Mouse (Mus musculus) monocyte, adult 2 months (primary cell): Measurements from ENCODE around the gene B9d1.

Experiments used
- DNase-seq, 2 experiments: peaks; one replicate each; pipeline ENCODE4 v3.0.0; 2022; ENCODE audit warnings: low spot score in 2 of 2, low read depth in 1 of 2

Gene B9d1

DNA sequence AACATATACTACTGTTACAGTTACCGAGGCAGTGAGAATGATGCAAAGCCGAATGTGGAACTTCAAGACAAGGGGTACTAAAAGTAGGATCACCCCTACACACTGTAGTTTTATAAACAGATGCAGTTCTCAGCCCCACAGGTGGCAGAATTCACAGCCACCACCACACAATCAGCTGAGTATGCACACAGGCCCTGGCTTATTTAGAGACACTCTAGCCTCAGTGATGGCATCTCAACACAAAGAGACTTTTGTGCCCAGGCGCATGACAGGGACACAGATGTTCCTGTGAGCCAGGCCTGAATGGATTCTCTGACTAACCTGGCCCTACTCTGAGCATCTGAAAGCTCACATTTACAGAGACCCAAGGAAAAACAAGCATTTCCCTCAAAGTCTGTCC is 32.4 kb downstream of the B9d1 start:
- no peak for DNase-seq

- no peak for DNase-seq
These were observed 35.7 kb downstream of the B9d1 start for GRCm38 (mm10) chr11:61540642-61541041.

DNA sequence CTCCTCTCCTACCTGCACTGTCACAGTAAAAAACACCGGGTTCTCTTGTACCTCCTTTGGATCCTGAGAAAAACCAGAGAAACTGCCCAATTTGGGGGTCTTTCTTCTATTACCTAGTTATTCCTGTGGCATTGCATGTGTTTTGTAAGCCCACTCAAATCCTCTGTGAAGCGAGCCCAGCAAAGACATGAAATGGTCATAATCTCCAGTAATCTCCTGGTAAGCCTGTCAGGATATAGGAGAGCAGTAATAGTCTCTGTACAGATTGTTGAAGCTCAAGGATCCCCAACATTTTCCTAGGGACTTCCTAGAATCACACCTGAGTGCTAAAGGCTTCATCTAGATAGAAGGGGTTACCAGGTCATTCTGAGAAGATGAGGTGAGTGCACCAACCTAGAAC is 36.2 kb downstream of the B9d1 start:
- DNase-seq = no peak

- no peak for DNase-seq
These were observed 40.6 kb downstream of the B9d1 start for GRCm38 (mm10) chr11:61545586-61545985.

DNA sequence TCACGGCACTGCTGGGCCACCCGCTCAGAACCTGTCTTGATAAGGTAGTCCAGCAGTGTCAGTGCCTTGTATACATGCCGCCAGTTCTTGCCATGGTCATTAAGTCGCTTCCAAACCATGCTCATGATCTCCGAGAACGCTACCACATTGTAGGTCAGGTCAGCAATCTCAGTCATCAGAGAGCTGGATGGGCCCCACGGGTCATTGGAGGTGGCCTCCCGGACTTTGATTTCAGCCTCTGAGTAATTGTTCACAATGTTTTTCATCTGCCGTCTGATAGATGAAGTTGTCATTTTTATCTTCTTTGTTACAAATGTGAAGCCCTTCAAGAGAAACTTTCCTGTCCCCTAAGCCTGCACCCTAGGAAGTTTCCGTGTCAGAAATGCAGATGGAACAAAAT is 41.5 kb downstream of the B9d1 start:
- no peak for DNase-seq

GRCm38 (mm10) chr11:61547710-61548109 is 42.8 kb downstream of the B9d1 start:
- DNase-seq = no peak

GRCm38 (mm10) chr11:61550631-61551030 is 45.7 kb downstream of the B9d1 start:
- DNase-seq = no peak

- no peak for DNase-seq
These were observed 48.2 kb downstream of the B9d1 start for GRCm38 (mm10) chr11:61553015-61553754.

- DNase-seq = no peak
These were observed 54.6 kb downstream of the B9d1 start for GRCm38 (mm10) chr11:61559572-61559971.

- no peak for DNase-seq
These were observed 57.5 kb downstream of the B9d1 start for GRCm38 (mm10) chr11:61562421-61562820.
